Mouse (Mus musculus): ENCODE data around the gene Nr2c2ap. TPM values are rescaled to one million over a fixed set of nuclear protein-coding genes. Genes with fewer than 3 reads are reported as not detected.

The Nr2c2ap gene
- polyA plus RNA-seq, 1 experiment: 0.41 TPM

DNA sequence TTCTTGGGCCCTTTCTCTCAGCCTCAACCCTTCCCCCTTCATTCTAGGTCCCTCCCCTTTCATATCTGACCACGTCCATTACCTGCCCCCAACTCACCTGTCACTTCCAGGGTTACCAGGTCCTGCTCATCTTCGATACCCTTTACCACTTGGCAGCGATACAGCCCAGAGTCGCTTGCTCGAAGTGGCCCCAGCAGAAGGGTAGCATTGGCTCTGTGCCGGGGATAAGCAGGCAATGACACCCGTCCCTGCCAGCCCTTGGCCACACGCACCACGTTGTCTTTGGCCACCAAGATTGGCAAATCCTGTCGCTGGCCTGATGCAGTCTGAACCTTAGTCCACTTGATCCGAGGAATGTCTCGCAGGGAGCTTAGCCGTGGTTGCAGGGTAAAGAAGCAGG lies 16.2 kb upstream of the Nr2c2ap start:
- no peak for TF ChIP-seq TAL1 (IDR thresholded peaks at IDR 0.05; ENCODE audit: low read length)
- no peak for TF ChIP-seq GATA1 (IDR thresholded peaks at IDR 0.05; ENCODE audit: low read length)
- H3K27me3 ChIP-seq (ENCODE audit: control insufficient read depth): peaks cover 98% of the 10 kb centered on the region

DNA sequence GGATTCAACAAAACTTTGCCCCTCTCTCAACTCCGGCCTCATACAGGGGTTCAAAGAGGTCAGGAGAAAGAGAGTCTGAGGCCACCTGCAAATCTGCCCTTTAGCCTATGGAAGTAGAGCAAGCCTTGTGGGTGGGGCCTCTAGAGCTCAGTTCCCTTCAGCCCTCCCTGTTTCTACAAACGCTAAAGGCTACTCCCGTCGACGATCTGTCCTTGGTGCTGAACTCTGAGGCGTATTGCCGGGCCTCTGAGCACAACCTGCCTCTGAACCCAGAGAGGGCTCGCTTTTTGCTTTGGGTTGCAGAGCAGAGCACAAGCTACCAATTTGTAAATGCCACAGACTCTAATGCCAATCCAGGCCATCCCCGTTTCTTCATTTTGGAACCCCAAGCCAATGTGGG lies 13.5 kb upstream of the Nr2c2ap start:
- H3K36me3 ChIP-seq (ENCODE audit: control insufficient read depth): no peaks in the 10 kb centered on the region
- TF ChIP-seq TAL1 (IDR thresholded peaks at IDR 0.05; ENCODE audit: low read length) (no peak), GATA1 (IDR thresholded peaks at IDR 0.05; ENCODE audit: low read length) (no peak)
- peaks cover 98% of the 10 kb centered on the region for H3K27me3 ChIP-seq (ENCODE audit: control insufficient read depth)
- H3K4me3 ChIP-seq (replicated peaks): no peak overlapping the region
- H3K9me3 ChIP-seq (ENCODE audit: control insufficient read depth, low read length): no peaks in the 10 kb centered on the region
- no peaks in the 10 kb centered on the region for H3K4me1 ChIP-seq (ENCODE audit: control insufficient read depth)

More for the DNA sequence above, 16.2 kb upstream of the Nr2c2ap start:
- Histone ChIP-seq H3K9me3 (ENCODE audit: control insufficient read depth, low read length) (peaks cover 3% of the 10 kb centered on the region; the same call in 1 of the 2 replicates), H3K4me3 (replicated peaks) (no peak overlapping the region), H3K36me3 (ENCODE audit: control insufficient read depth) (no peaks in the 10 kb centered on the region), H3K4me1 (ENCODE audit: control insufficient read depth) (no peaks in the 10 kb centered on the region)

DNA sequence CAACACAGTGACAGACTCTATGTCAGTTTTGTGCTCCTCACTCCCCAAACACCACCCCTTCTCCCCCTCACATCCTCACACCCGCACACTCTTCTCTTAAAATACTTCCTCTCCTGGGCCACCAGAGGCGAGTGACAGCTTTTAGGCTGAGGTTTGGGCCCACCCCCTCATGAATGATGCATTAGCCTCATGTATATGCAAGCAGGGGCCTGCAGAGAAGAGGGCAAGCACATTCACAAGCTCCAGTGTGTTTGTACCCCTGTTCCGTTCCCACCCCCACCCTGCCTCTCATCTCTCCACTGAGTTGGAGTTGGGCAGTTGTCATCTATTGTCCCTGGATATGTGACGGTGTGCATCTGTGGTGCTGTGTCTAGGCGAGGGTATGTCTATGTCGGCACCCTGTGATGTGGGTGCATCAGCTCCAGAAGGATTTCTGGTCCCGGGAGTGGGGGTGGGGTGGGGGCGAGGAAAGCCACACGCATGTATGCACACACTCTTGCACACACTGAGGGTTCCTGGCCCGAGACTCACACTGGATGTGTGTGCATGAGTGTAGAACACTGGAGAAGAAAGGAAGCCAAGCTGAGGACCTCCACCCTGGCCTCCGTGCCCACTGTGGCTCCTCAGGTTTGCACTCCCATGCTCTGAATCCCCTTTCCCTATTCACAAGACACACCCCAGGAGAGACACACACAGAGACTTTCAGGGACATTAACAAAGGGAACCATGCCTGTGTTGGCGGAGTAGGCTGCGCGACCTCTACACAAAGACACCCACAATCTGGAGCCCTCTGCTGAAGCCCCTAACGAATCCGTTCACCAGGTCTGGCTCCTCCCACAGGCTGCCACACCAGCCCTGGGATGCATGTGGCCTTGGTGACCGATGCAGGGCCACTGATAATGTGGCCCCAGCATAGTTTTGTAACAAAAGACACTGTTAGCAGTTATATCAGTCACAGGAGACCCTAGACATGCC lies 12.1 kb upstream of the Nr2c2ap start:
- Histone ChIP-seq H3K4me3 (replicated peaks) (no peak overlapping the region), H3K9me3 (ENCODE audit: control insufficient read depth, low read length) (no peaks in the 10 kb centered on the region), H3K36me3 (ENCODE audit: control insufficient read depth) (no peaks in the 10 kb centered on the region), H3K27me3 (ENCODE audit: control insufficient read depth) (peaks cover 87% of the 10 kb centered on the region), H3K4me1 (ENCODE audit: control insufficient read depth) (no peaks in the 10 kb centered on the region)
- TF ChIP-seq GATA1 (IDR thresholded peaks at IDR 0.05; ENCODE audit: low read length) (no peak), TAL1 (IDR thresholded peaks at IDR 0.05; ENCODE audit: low read length) (no peak)

DNA sequence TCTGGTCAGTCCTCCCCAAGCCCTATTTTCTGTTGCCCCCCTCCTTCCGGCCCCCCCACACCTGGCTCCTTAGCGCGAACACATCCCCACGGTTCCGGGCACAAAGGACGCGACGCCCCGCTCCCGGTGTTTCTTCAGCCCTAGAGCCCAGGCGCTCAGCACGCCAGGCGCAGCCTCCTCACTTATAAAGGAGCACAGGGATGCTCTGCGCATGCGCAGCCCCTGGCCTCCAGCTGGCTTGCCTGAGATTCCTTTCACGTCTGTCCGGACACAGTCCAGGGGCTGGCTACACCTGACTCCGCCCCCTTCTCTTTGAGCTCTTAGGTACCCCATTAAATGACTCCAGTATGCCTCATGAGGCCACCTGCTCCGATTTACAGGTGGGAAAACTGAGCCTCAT lies 10.5 kb upstream of the Nr2c2ap start, which contains the start of gene Ncan:
Gene Ncan, minus strand, starts transcription at position 207 of the 400 bp plus-strand sequence.
- Histone ChIP-seq H3K4me3 (replicated peaks) (no peak within 1 kb of the TSS), H3K4me1 (ENCODE audit: control insufficient read depth) (no peaks in the 10 kb centered on the region), H3K9me3 (ENCODE audit: control insufficient read depth, low read length) (no peaks in the 10 kb centered on the region), H3K27me3 (ENCODE audit: control insufficient read depth) (peaks cover 83% of the 10 kb centered on the region), H3K36me3 (ENCODE audit: control insufficient read depth) (no peaks in the 10 kb centered on the region)
- TF ChIP-seq TAL1 (IDR thresholded peaks at IDR 0.05; ENCODE audit: low read length) (no peak), GATA1 (IDR thresholded peaks at IDR 0.05; ENCODE audit: low read length) (no peak)

DNA sequence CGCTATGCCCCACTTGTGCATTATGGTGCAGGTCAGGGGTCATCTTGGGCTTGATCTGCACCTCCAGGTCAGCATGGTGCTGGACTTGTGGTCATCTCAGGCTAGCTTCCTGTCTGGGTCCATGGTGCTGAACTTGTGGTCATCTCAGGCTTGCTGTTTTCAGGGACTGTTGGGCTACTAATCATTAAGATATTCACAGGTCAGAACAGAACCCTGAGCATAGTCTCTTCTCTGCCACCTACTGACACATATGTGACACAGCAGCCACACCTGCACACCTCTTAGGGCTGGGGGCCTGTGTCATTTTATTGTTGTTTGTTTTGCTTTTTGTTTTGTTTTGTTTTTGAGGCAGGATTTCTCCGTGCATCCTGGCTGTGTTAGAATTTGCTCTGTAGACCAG lies 8.3 kb upstream of the Nr2c2ap start:
- no peaks in the 10 kb centered on the region for H3K36me3 ChIP-seq (ENCODE audit: control insufficient read depth)
- H3K9me3 ChIP-seq (ENCODE audit: control insufficient read depth, low read length): no peaks in the 10 kb centered on the region
- H3K27me3 ChIP-seq (ENCODE audit: control insufficient read depth): peaks cover 65% of the 10 kb centered on the region
- H3K4me3 ChIP-seq (replicated peaks): no peak overlapping the region
- no peaks in the 10 kb centered on the region for H3K4me1 ChIP-seq (ENCODE audit: control insufficient read depth)
- TF ChIP-seq GATA1 (IDR thresholded peaks at IDR 0.05; ENCODE audit: low read length): no peak
- no peak for TF ChIP-seq TAL1 (IDR thresholded peaks at IDR 0.05; ENCODE audit: low read length)

DNA sequence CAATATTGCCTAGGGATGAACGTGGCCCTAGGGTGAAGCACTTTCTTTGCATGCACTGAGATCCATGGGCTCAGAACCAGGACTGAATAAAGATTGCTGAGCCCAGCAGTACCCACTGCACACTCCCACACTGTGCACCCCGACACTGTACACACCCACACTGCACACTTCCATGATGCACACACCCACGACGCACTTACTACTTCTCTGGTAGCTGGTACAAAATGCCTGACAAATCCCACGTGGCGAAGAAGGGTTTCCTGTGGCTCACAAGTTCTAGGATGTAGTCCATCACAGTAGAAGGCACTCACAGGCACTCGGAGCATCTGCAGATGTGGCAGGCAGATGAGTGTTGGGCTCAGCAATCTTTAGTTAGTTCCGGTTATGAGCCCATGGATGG lies 6.1 kb upstream of the Nr2c2ap start:
- Histone ChIP-seq H3K4me3 (replicated peaks) (no peak overlapping the region), H3K9me3 (ENCODE audit: control insufficient read depth, low read length) (no peaks in the 10 kb centered on the region), H3K4me1 (ENCODE audit: control insufficient read depth) (no peaks in the 10 kb centered on the region), H3K27me3 (ENCODE audit: control insufficient read depth) (peaks cover 43% of the 10 kb centered on the region), H3K36me3 (ENCODE audit: control insufficient read depth) (no peaks in the 10 kb centered on the region)
- TF ChIP-seq TAL1 (IDR thresholded peaks at IDR 0.05; ENCODE audit: low read length) (no peak), GATA1 (IDR thresholded peaks at IDR 0.05; ENCODE audit: low read length) (no peak)

DNA sequence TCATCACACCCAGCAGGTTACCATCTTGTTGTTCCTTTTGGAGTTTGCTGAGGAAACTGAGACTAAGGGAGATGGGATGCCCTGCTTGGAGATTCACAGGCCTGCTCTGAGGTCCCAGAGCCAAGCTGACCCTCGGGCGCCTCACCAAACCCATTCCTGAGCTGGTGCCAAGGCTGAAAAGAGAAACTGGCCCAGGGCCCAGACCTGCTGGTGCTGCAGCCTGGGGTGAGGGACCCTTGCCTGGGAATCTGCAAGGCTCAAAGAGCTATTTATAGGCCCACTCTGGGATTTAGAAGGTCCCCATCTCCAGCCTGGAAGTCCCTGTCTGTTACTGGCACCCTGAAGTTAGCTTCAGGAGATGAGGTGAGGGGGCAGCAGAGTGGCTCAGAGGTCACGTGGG lies 2.7 kb upstream of the Nr2c2ap start:
- H3K4me3 ChIP-seq (replicated peaks): no peak overlapping the region
- peaks cover 25% of the 10 kb centered on the region for H3K4me1 ChIP-seq (ENCODE audit: control insufficient read depth)
- H3K27me3 ChIP-seq (ENCODE audit: control insufficient read depth): peaks cover 17% of the 10 kb centered on the region
- no peaks in the 10 kb centered on the region for H3K9me3 ChIP-seq (ENCODE audit: control insufficient read depth, low read length)
- peaks cover 12% of the 10 kb centered on the region for H3K36me3 ChIP-seq (ENCODE audit: control insufficient read depth)
- TF ChIP-seq GATA1 (IDR thresholded peaks at IDR 0.05; ENCODE audit: low read length) (no peak), TAL1 (IDR thresholded peaks at IDR 0.05; ENCODE audit: low read length) (no peak)

DNA sequence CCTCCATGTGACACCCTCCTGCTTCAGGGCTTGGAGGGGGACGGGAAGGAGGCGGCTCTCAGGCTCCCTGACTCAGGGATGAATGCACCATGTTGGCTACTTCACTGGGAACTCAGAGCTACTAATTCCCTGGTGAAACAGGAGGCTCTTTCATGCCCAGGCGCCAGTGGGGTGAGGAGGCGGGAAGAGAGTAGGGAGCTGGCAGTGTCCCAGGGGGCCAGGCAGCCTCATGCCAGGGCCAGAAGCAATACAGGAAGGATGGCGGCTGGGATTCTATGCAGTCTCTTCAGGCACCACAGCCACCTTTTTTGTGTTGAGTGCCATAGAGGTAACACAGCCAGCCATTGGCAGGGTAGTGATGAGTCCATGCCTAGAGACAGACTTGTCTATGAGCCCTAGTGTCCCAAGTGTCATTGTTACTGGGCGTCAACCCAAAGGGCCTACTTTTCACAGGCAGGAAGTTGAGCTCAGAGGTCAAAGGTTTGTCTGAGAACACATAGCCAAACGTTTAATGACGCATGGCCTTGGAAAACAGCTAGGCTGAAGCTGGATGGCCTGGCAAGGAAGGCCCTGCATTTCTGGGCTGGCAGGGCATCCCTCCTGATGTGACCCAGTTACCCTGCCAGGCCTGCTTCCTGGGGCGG lies 1.7 kb upstream of the Nr2c2ap start:
- H3K9me3 ChIP-seq (ENCODE audit: control insufficient read depth, low read length): no peaks in the 10 kb centered on the region
- H3K36me3 ChIP-seq (ENCODE audit: control insufficient read depth): peaks cover 22% of the 10 kb centered on the region
- H3K4me1 ChIP-seq (ENCODE audit: control insufficient read depth): peaks cover 33% of the 10 kb centered on the region
- TF ChIP-seq GATA1 (IDR thresholded peaks at IDR 0.05; ENCODE audit: low read length): no peak
- TF ChIP-seq TAL1 (IDR thresholded peaks at IDR 0.05; ENCODE audit: low read length): no peak
- peaks cover 10% of the 10 kb centered on the region for H3K27me3 ChIP-seq (ENCODE audit: control insufficient read depth)
- no peak overlapping the region for H3K4me3 ChIP-seq (replicated peaks)

DNA sequence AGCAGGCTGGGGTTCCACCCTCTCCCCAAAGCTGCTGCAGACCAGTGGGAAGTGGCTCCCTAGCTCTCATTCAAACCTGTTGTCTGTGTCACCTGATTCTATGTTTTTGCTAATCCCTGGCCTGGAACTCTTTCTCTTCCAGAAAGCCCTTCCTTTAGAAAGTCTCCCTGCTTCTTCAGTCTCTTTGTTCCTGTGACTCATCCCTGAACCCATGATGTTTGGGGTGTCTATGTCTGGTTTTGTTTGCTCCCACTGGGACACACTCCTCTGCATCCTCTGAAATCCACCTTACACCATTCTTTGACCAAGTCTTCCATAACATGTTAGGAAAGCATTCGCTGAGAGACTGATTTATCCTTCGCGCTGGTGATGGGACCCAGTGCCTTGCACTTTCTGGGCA lies 1.1 kb upstream of the Nr2c2ap start:
- TF ChIP-seq TAL1 (IDR thresholded peaks at IDR 0.05; ENCODE audit: low read length) (no peak), GATA1 (IDR thresholded peaks at IDR 0.05; ENCODE audit: low read length) (no peak)
- no peak overlapping the region for H3K4me3 ChIP-seq (replicated peaks)
- peaks cover 5% of the 10 kb centered on the region for H3K27me3 ChIP-seq (ENCODE audit: control insufficient read depth)
- no peaks in the 10 kb centered on the region for H3K9me3 ChIP-seq (ENCODE audit: control insufficient read depth, low read length)
- H3K36me3 ChIP-seq (ENCODE audit: control insufficient read depth): peaks cover 28% of the 10 kb centered on the region
- peaks cover 39% of the 10 kb centered on the region for H3K4me1 ChIP-seq (ENCODE audit: control insufficient read depth)

All from erythroblast, embryonic 14.5 days (primary cell).